Mouse (Mus musculus): ENCODE data around the gene Akna. TPM values are rescaled to one million over a fixed set of nuclear protein-coding genes. Genes with fewer than 3 reads are reported as not detected.

The Akna gene
- total RNA-seq, 1 experiment from 2014 or later, result 70.1 TPM

DNA sequence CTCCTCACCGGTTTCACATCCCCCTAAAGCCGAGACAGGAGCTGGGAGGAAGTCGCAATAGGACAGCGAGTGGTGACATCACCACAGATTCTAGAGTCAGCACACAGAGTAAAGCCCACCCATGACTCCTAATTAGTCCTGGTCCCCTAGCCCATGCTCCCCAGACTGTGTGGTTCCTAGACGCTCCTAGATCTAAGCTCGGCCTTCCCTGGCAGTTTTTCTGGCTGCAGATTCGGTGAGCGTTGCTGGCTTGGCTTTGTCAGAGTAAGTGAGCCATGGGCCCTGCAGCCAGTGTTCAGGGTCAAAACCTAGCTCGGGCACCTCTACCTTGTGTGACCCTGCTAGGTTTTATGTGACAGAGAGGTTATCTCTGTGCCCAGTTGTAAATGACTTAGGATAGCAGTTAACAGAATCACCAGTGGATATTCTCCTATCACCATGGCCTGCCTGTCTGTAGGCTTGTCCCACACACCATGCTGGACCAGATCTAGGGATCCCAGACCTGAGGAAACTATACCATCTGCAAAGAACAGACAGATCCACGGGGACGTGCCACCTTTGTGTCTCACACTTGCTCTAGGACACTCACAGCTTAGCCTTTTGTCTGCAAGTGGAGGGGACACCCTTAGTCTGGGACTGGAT lies 13.1 kb downstream of the Akna start:
- no peak for ATAC-seq (replicated peaks; ENCODE audit: insufficient number of reproducible peaks, low FRiP score, low TSS enrichment, poor library complexity, severe bottlenecking)

DNA sequence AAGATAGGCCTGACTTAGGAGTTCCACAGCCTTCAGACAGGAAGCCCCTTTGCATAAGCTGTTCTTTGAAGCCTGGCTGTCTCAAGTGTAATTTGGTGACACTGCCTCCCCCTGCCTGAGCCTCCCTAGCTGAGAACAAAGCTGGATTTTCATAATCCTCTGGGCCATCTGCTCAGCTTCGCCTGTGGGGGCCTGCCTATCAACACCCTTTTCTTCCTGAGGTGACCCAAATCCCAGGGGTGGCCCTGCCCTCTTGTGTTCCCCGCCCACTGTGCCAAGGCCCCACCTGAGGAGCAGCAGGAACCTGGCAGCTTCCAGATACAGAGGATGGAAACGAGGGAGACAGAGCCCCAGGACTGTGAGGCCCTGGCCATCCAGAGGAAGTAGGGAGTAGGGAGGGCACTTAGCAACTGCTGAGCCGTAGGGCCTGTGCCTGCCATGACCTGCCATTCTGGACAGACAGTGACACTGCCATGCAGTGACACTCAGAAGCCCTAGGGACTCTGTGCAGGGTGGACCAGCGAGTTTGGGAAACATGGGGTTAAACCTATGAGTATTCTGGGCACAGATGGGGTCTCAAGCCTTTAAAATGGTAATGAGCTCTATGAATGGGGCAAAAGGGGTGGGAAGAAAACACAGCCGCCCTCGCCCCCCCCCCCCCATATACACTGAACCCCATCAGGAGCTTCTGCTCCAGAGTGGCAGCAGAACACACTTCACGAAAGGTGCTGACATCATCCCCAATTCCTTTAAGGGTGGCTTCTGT lies 13.8 kb downstream of the Akna start:
- ATAC-seq (replicated peaks; ENCODE audit: insufficient number of reproducible peaks, low FRiP score, low TSS enrichment, poor library complexity, severe bottlenecking), result peak; percentile 44; the same call in 1 of the 2 replicates

DNA sequence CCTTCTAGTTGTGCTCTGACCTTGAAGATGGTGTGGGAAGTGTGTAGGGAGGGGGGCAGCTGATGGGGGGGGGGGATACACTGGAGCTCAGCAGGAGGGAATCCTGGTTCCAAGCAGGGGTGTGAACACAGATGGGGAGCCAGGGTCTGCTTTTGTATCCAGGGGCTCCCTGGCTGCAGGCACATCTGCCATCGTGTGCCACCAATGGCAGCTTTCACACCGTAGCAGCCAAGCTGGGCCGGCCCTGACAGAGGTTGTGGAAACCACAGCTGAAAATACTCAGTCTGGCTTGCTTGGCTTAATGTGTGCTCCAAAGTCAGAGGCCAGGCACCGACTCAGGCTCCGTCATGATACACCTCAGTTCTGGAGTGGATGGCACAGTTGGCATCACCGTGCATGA lies 15.1 kb downstream of the Akna start:
- no peak for ATAC-seq (replicated peaks; ENCODE audit: insufficient number of reproducible peaks, low FRiP score, low TSS enrichment, poor library complexity, severe bottlenecking)

DNA sequence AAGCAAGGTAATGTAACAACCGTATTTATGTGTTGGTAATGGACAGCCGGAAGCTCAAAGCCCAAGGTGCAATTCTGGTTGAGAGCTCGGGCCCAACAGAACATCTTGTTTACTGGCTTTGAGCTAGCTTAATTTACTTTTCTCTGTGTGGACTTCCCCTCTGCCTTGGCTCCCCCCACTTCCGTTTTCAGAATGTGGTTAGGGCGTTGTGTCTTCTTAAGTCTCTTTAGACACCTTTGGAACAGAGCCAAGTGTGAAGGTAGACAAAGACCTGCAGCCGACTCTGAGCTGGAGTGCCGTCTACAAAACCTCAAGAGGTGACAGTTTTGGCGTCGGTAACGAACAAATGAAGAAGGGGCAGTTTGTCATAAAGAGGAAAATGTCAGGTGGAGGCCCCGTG lies 17.4 kb downstream of the Akna start:
- ATAC-seq (replicated peaks; ENCODE audit: insufficient number of reproducible peaks, low FRiP score, low TSS enrichment, poor library complexity, severe bottlenecking), result peak; percentile 67

DNA sequence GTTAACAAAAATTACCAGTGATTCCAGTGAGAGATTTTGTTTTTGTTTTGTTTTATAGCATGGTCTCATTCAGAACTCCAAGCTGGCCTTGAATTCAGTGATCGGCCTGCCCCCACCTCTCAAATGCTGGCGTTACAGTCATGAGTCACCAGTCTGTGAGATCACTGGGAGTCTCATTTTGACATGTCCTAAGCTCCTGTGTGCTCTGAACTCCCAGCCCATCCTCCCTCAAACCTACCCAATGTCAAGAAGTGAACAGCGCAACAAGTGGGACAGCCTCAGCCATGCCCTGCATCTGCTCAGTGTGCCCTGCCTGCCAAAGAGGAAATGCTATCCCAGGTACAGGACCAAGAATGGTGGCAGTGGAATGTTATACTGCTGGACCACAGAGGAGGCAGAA lies 17.9 kb downstream of the Akna start:
- no peak for ATAC-seq (replicated peaks; ENCODE audit: insufficient number of reproducible peaks, low FRiP score, low TSS enrichment, poor library complexity, severe bottlenecking)

DNA sequence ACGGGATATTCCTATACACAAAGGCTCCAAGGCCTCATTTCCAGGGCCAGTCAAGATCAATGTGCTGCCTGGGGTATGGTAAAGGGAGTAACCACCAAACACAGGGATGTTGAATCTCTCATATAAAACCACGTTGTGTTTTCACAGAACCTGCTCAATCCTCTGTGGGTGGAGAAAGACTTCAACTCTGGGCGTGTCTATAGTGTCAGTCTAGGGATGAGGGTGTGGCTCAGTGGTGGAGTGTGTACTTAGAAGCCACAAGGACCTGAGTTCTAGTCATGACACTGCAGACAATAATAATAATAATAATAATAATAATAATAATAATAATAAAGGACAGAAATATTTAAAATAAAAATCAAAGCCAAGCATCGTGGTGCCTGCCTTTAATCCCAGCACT lies 18.9 kb downstream of the Akna start:
- no peak for ATAC-seq (replicated peaks; ENCODE audit: insufficient number of reproducible peaks, low FRiP score, low TSS enrichment, poor library complexity, severe bottlenecking)

DNA sequence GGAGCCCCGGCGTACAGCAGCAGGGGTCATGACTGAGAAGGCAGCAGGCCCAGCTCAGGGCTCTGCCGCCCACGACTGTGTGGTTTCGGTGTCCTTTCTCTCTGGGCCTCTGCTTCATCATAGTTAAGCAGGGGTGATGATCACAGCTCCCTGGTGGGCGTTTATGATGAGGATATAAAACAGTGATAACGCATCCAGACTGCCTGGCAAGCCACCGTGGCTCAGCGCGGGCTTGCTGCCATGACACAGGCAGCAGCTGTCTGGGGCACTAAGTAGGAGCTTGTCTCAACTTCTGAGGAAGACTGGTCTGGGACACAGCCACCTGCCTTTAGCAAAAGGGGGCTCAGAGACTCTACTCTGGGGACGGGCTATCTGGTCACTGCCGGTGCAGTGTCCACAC lies 19.7 kb downstream of the Akna start:
- ATAC-seq (replicated peaks; ENCODE audit: insufficient number of reproducible peaks, low FRiP score, low TSS enrichment, poor library complexity, severe bottlenecking), result no peak

DNA sequence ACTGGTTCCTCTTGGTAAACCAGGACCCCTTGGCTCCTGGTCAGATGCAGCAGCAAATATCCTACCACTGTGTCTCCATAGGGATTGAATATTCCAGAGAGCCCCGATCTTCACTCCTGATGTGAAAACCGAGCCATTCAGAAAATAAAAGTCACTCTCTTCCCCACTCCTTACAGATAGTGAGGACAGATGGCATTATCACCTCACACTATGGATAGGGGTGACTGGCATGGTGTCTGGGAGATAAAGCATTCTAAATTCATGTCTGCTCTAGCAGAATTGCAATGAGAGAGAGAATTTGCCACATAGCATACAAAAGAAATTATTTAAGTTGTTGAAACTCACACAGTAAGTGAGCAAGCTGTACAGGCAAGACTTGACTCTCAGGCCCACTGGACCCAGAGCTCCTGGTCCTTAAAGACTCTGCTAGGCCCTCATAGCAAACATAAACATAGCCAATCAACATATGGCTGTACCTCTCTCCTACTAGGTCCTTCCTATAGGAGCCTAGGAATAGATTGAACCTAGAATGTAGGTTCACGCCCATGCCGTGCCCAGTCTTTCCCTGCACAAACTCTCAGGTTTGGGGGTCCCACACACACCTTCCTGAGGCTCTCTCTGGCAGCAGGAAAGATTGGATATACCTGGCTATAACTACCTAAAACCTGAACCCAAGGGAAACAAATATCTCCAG lies 20.3 kb downstream of the Akna start:
- ATAC-seq (replicated peaks; ENCODE audit: insufficient number of reproducible peaks, low FRiP score, low TSS enrichment, poor library complexity, severe bottlenecking), result no peak

DNA sequence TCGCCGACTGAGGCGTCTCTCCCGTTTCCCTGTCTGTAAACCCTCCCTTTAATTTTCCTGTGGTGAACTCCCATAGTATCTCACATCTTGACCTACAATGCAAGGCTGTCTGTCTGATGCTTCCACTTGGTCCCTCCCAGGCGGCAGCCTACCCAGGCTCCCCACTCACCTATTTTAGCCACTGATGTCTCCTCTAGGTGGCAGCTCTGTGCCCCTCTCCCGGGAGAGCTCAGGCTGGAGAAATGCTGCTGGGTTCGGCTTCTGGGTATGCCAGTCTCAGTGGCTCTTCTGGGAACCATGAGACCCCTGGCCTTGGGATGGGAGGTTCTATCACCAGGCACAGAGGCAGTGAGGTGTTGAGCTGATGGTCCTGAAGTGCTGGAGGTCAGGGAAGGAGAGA lies 25.7 kb downstream of the Akna start:
- no peak for ATAC-seq (replicated peaks; ENCODE audit: insufficient number of reproducible peaks, low FRiP score, low TSS enrichment, poor library complexity, severe bottlenecking)

DNA sequence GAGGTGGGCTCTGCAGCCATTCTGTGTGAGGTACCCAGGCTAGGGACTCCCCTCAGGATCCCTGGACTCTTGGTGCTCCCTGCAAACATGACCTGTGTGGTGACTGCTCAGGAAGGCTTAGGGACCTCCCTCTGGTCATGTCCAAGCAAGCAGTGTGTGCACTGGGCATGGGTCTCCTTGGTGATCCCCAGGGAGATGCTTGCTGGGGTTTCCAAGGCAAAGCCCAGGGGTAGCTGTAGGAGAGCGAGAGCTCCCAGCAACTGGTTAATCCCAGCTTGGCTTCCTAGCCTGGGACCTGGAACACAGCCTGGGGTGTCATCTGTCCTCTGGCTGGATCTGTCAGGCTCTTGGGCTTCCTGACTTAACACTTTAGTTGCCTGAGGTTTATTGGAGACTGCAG lies 27.8 kb downstream of the Akna start:
- ATAC-seq (replicated peaks; ENCODE audit: insufficient number of reproducible peaks, low FRiP score, low TSS enrichment, poor library complexity, severe bottlenecking), result no peak

DNA sequence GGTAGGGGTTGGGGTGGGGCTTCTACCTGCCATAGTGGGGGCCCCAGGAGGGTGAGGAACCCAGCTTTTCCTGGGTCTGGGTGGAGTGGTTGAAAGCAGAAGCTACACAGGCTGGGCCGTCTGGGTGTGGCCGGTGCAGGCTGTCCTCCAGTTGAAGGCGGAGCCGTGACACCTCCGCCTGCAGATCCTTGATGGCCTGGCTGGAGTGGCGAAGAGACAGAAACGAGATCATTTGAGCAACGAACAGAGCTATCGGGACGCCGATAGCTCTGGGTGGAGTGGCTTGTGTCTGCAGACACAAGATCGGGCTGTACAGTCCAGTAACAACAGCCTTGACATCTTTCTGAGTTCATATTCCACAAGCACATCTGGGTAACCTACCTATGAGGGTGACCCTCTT lies 28.8 kb downstream of the Akna start:
- no peak for ATAC-seq (replicated peaks; ENCODE audit: insufficient number of reproducible peaks, low FRiP score, low TSS enrichment, poor library complexity, severe bottlenecking)

DNA sequence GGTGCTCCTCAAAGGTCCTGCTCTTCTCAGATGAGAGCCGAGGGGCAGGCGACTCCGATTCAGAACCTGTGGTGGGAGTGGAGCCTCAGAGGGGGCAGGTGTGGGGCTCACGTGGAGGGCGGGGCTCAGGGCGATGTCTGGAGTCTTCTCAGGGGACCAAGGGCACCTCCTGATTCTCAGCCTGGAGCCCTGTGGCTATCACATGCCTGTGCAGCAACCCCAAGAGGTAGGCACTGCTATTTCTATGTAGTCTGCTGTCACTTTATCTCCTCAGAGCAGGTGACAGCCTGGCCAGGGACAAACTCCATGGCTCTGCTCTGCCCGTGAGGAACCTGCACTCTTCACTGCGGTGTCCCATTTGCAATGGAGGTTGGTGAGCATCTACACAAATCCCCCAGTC lies 29.8 kb downstream of the Akna start:
- no peak for ATAC-seq (replicated peaks; ENCODE audit: insufficient number of reproducible peaks, low FRiP score, low TSS enrichment, poor library complexity, severe bottlenecking)

DNA sequence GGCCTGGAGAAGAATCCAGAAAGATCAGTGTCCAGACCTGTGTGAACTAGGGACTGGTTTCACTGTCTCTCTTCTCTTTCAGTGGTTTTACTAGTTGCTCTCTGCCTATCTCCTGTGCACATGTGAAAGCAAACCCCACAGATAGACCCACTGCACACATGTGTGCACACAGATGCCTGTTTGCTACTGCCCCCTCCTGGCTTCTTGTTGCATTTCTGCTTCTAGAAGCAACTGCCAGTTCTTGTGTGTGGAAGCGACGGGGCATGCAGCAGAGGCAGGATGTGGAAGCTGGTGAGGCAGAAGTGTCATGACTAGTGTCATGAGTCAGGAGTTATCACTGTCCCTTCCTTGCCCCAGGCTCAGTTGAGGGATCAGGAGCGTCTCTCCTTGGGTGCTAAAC lies 31.3 kb downstream of the Akna start:
- ATAC-seq (replicated peaks; ENCODE audit: insufficient number of reproducible peaks, low FRiP score, low TSS enrichment, poor library complexity, severe bottlenecking), result 0 out of 2 replicates have a peak, but pooled peaks have one; percentile 24

DNA sequence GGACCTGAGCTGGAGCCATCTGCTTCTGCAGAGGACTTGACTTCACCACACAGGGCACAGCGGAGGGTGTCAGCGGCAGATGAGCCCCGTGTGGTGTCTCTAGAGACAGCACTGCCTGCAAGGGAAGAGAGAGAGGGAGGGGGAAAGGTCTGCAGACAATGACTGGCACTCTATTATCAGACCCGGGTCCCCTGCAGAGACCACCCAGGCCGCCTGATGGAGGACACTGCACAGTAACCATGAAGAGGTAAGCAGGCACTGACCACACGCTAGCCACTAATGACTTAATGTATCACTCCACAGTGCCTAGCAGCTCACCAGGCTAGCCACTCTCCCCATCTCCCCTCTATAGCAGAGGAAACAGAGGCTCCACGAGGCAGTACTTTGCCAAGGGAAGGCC lies 32.3 kb downstream of the Akna start:
- ATAC-seq (replicated peaks; ENCODE audit: insufficient number of reproducible peaks, low FRiP score, low TSS enrichment, poor library complexity, severe bottlenecking), result no peak

DNA sequence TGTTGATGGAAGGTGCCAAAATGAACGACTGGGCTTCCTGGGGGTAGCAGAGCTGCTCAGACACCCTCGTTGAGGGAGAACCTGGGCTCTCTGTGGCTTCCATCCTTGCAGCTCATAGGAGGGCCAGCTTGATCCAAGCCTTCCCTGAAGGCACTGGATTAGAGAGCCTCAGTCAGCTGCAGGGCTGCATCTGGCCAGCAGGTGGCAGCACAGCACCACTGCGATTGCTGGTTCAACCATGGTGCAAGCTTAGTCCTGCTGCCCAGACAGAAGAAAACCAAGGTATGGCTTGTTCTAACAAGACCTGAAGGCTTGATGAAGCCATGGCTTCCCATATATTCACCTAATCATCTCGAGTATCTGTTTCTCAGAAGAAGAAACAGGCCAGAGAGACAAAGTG lies 34.6 kb downstream of the Akna start:
- peak; percentile 64 for ATAC-seq (replicated peaks; ENCODE audit: insufficient number of reproducible peaks, low FRiP score, low TSS enrichment, poor library complexity, severe bottlenecking)

DNA sequence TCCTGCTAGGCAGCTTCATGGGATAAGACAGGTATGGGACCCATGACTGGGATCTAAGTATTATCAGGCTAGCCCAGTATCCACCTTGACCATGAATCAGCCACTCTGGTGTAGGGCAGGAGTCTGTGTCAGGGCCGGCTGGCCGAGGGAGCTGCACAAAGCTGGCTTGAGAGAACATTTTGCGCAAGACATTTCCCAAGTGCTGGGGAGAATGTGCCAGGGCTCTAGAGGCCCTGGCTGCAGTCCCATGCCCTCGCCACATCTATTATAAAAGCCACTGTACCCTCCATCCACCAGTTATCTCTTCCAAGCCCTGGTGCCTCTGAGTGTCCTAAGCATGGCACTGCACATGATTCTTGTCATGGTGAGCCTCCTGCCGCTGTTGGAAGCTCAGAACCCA lies 41.0 kb downstream of the Akna start, which contains the start of gene Orm2:
Orm2 (plus strand) TSS at position 300 of the 400 bp plus-strand sequence.
- no peak for ATAC-seq (replicated peaks; ENCODE audit: insufficient number of reproducible peaks, low FRiP score, low TSS enrichment, poor library complexity, severe bottlenecking)

DNA sequence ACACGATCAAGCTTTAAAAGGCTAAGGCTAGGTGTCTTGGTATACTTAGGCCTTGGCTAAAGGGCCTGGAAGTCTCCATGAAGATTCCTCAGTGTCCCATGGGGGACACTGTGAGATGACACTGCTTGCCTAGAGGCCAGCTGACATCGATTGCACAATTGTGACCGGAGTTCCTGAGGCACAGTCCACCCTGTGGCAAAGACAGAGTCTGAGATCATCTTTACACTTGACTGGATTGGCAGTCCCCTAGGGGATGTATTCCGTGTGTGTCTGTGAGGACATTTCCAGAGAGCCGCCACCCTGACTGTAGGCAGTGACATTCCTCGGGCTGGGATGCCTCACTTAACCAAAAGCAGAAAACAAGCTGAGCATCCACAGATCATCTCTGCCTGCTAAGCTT lies 43.3 kb downstream of the Akna start:
- no peak for ATAC-seq (replicated peaks; ENCODE audit: insufficient number of reproducible peaks, low FRiP score, low TSS enrichment, poor library complexity, severe bottlenecking)

DNA sequence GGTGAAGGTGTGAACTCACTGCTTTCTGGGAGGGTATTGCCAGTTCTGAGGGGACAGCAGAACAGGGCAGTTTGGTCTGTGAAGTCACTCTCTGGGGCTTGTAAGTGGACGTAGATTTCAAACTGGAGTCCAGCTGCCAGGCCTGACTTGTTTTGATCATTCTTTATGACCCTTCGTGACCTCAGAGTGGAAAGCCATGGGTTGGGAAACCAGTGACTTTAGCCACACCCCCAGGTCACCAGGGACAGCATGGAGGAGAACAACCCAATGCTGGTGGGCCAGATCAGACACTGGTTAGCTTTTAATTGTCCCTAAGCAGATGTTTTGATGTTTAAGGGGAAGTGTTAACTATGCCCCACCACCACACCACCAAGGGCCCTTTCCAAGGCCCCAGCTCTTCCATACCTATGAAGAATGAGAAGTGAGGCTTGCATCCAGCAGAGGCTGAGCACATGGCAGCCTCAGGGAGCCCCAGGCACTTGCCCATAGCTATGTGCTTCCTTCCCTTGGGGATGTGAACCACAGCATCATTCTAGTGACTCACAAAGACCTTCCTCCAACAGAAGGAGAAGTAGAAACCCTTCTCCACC lies 46.1 kb downstream of the Akna start:
- ATAC-seq (replicated peaks; ENCODE audit: insufficient number of reproducible peaks, low FRiP score, low TSS enrichment, poor library complexity, severe bottlenecking), result no peak

DNA sequence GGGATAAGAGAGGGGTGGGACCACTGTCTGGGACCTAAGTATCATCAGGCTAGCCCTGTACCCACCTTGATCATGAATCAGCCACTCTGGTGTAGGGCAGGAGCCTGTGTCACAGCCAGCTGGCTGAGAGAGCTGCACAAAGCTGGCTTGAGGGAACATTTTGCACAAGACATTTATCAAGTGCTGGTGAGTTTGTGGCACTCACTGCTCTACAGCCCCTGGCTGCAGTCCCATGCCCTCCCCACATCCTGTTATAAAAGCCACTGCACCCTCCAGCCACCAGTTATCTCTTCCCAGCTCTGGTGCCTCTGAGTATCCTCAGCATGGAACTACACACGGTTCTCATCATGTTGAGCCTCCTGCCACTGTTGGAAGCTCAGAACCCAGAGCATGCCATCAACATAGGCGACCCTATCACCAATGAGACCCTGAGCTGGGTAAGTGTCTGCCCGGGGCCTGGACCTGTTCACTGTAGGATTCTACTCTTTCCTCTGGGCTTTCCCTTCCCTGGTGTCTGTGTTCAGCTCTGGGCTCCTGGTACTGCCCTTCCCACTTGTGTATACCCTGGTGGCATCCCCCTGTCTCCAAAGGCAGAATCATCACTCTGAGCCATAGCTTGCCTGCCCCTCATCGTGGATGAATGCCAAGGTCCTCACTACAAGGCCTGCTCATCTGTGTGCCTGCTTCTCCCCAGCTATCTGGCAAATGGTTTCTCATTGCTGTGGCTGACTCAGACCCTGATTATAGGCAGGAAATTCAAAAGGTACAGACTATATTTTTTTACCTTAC lies 47.1 kb downstream of the Akna start, which contains the start of gene Orm3:
Orm3 (plus strand) TSS at position 286 of the 789 bp plus-strand sequence.
- no peak for ATAC-seq (replicated peaks; ENCODE audit: insufficient number of reproducible peaks, low FRiP score, low TSS enrichment, poor library complexity, severe bottlenecking)
